Mouse (Mus musculus) C2C12 (cell line): ENCODE results near the gene Pitx3. TPM values are rescaled to one million over a fixed set of nuclear protein-coding genes. Genes with fewer than 3 reads are reported as not detected.

Source experiments
- H3K27me3 ChIP-seq: one replicate; pipeline ENCODE4 v1.6.1; 2011; ENCODE audit not compliant: control insufficient read depth, insufficient read depth, insufficient read length
- H3K36me3 ChIP-seq: one replicate; pipeline ENCODE4 v1.6.1; 2011; ENCODE audit not compliant: control insufficient read depth, insufficient read depth
- H3K4me3 ChIP-seq: one replicate; pipeline ENCODE4 v1.5.1; 2011; ENCODE audit warnings: mild to moderate bottlenecking, control low read depth; ENCODE audit not compliant: poor library complexity, insufficient read depth, severe bottlenecking
- H3K79me2 ChIP-seq: one replicate; pipeline ENCODE4 v1.6.1; 2011; ENCODE audit not compliant: control insufficient read depth, insufficient read depth
- H3K79me3 ChIP-seq: one replicate; pipeline ENCODE4 v1.6.1; 2011; ENCODE audit warnings: low read depth, control low read depth
- H3ac ChIP-seq: one replicate; pipeline ENCODE3; 2011; ENCODE audit warnings: low read depth; ENCODE audit not compliant: control insufficient read depth, insufficient read length
- CEBPB ChIP-seq: IDR thresholded peaks from one replicate; pipeline ENCODE4 v1.6.1; 2011; ENCODE audit warnings: low read depth, mild to moderate bottlenecking, control low read depth, moderate library complexity
- CTCF ChIP-seq: IDR thresholded peaks from one replicate; pipeline ENCODE4 v1.5.1; 2011; ENCODE audit not compliant: control insufficient read depth, insufficient read depth, insufficient read length
- FOSL1 ChIP-seq: IDR thresholded peaks from one replicate; pipeline ENCODE4 v1.8.0; 2011; ENCODE audit warnings: mild to moderate bottlenecking, low read length; ENCODE audit not compliant: poor library complexity, insufficient read depth, severe bottlenecking
- MAX ChIP-seq: IDR thresholded peaks from one replicate; pipeline ENCODE4 v1.6.1; 2011; ENCODE audit warnings: mild to moderate bottlenecking, control low read depth
- MYOD1 ChIP-seq: IDR thresholded peaks from one replicate; pipeline ENCODE4 v1.6.1; 2011; ENCODE audit warnings: low read depth; ENCODE audit not compliant: control insufficient read depth, insufficient read length
- MYOG ChIP-seq: IDR thresholded peaks from one replicate; pipeline ENCODE4 v1.6.1; 2011; ENCODE audit not compliant: control insufficient read depth, insufficient read length; ENCODE audit errors: extremely low read depth
- USF1 ChIP-seq: IDR thresholded peaks from one replicate; pipeline ENCODE4 v1.6.1; 2011; ENCODE audit warnings: low read depth, mild to moderate bottlenecking, control low read depth, moderate library complexity
- polyA plus RNA-seq: library from polyadenylated mRNA; unstranded; fragments of >200 nt; fragmentation: generic; extraction: Trizol; gene quantifications from one replicate; pipeline ENCODE4 v1.2.1, GENCODE M21; 2012; ENCODE audit warnings: missing spikeins

Gene Pitx3
- polyA plus RNA-seq, 1 experiment, result 8.3 TPM

DNA sequence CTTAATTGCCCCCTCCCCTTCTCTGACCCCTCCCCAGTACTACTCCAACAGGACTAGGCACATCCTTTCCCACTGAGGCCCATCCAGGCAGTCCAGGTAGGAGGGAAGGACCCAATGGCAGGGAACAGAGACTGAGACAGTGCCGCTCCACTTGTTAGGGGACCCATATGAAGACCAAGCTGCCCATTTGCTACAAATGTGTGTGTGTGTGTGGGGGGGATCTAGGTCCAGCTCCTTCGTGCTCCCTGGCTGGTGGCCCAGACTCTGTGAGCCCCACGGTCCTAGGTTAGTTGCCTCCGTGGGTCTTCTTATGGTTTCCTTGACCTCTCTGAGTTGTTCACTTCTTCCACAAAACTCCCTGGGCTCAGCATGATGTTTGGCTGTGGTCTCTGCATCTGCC lies 21.8 kb downstream of the Pitx3 start:
- Histone ChIP-seq H3K79me3 (no peaks in the 10 kb centered on the region), H3K79me2 (no peaks in the 10 kb centered on the region), H3K27me3 (peaks cover 3% of the 10 kb centered on the region), H3K4me3 (no peak overlapping the region), H3ac (no peak overlapping the region), H3K36me3 (no peaks in the 10 kb centered on the region)
- no peak for TF ChIP-seq FOSL1
- no peak for TF ChIP-seq USF1
- TF ChIP-seq CTCF, result no peak
- no peak for TF ChIP-seq MYOD1
- TF ChIP-seq MAX, result no peak

DNA sequence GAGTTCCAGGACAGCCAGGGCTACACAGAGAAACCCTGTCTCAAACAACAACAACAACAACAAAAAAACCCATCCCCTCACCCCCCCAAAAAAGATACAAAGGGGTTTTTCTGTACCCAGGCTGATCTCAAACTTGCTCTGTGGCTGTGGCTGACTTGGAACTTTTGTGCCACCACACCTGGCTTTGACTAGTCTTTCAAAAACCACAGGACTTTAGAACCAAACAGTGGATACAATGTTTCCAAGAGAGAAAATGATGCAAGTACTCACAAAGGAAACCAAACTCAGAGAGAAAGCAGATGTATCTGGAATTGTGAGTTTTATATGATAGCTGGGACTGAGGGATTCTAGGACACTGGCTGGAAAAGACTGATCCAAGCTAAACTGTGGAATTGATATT lies 23.5 kb downstream of the Pitx3 start:
- H3K79me2 ChIP-seq, result no peaks in the 10 kb centered on the region
- H3K27me3 ChIP-seq, result peaks cover 3% of the 10 kb centered on the region
- no peaks in the 10 kb centered on the region for H3K36me3 ChIP-seq
- no peak overlapping the region for H3K4me3 ChIP-seq
- H3ac ChIP-seq, result no peak overlapping the region
- H3K79me3 ChIP-seq, result no peaks in the 10 kb centered on the region
- TF ChIP-seq MYOD1, result no peak
- no peak for TF ChIP-seq USF1
- TF ChIP-seq FOSL1, result no peak
- TF ChIP-seq CTCF, result no peak
- TF ChIP-seq MAX, result no peak

DNA sequence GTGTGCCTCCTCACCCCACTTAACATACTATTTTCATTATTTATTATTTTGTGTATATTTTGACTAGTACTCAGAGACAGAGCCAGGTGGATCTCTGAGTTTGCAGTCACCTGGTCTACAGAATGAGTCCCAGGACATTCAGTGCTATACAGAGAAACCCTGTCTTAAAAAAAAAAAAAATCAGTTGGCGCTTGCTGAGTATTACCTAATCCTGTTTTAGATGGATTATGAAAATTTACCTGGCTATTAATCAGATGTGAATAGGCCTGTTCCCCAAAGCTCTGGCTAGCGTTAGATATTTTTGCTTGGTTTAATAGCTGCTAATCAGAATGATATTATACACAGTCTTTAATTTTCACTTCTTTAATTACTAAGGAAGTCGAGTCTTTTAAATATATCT lies 24.2 kb downstream of the Pitx3 start:
- Histone ChIP-seq H3ac (no peak overlapping the region), H3K4me3 (no peak overlapping the region), H3K79me2 (no peaks in the 10 kb centered on the region), H3K79me3 (no peaks in the 10 kb centered on the region), H3K36me3 (no peaks in the 10 kb centered on the region), H3K27me3 (peaks cover 3% of the 10 kb centered on the region)
- TF ChIP-seq CEBPB (no peak), FOSL1 (no peak), CTCF (no peak), USF1 (no peak), MAX (no peak)

DNA sequence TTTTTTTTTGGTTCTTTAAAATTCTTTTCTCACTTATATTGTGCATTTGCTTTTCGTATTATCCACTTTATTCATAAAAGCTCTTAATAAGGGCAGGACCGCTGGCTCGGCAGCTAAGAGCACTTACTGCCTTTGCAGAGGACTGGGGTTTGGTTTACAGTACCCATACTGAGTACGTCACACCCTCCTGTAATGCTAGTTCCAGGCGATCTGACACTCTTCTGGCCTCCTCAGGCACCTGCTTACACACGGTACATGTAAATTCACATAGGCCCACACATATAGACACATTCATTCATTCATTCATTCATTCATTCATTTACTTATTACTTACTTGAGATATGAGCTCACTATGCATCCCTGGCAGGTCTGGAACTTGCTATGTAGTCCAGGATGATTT lies 27.3 kb downstream of the Pitx3 start:
- Histone ChIP-seq H3K4me3 (no peak overlapping the region), H3K27me3 (peaks cover 3% of the 10 kb centered on the region), H3K79me3 (no peaks in the 10 kb centered on the region), H3K79me2 (no peaks in the 10 kb centered on the region), H3ac (no peak overlapping the region), H3K36me3 (no peaks in the 10 kb centered on the region)
- TF ChIP-seq MYOG (no peak), USF1 (no peak), MAX (no peak), CTCF (no peak), FOSL1 (no peak), CEBPB (no peak), MYOD1 (no peak)

DNA sequence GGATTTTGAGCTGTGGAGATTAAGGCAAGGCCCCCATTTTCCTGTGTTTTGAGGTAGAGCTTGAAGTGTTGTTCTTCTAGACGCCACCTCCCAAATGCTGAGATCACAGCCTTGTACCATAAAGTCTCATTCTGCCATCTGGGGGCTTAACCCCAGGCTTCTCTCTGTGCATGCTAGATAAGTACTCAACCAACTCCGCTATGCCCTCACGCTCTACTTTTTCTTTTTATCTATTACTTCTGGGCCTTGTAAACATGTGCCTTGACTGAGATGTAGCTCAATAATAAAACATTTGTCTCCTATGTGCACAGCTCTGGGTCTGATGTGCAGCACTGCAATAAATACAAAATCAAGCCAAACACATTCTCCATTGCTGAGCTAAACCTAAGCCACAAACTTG lies 28.7 kb downstream of the Pitx3 start:
- peaks cover 3% of the 10 kb centered on the region for H3K27me3 ChIP-seq

DNA sequence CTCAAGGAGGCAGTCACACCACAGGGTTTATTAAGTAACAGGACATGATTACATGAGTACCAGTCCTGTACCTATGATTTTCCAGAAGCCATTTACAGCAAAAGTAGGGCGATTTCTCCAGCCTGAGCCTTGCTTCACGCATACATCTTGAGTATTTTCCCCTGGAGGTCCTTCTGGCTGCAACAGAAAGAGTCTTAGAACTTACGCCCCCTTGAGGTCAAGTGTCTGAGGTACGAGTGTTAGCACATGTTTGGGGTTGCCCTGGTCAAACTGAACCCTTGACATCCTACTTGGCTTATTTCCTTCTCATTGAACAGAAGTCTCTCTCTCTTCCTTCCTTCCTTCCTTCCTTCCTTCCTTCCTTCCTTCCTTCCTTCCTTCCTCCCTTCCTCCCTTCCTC lies 33.5 kb downstream of the Pitx3 start:
- Histone ChIP-seq H3K79me2 (no peaks in the 10 kb centered on the region), H3K27me3 (peaks cover 6% of the 10 kb centered on the region), H3K79me3 (no peaks in the 10 kb centered on the region), H3ac (no peak overlapping the region), H3K4me3 (no peak overlapping the region), H3K36me3 (no peaks in the 10 kb centered on the region)
- no peak for TF ChIP-seq MAX
- TF ChIP-seq CEBPB, result no peak
- TF ChIP-seq FOSL1, result no peak
- no peak for TF ChIP-seq MYOG
- TF ChIP-seq CTCF, result no peak
- TF ChIP-seq USF1, result no peak
- TF ChIP-seq MYOD1, result no peak

More for the DNA sequence above, 28.7 kb downstream of the Pitx3 start:
- no peak for TF ChIP-seq USF1
- TF ChIP-seq CEBPB, result no peak
- no peak for TF ChIP-seq MYOG
- TF ChIP-seq MYOD1, result no peak
- no peak for TF ChIP-seq CTCF
- no peak for TF ChIP-seq FOSL1
- no peak for TF ChIP-seq MAX
- Histone ChIP-seq H3ac (no peak overlapping the region), H3K79me2 (no peaks in the 10 kb centered on the region), H3K79me3 (no peaks in the 10 kb centered on the region), H3K36me3 (no peaks in the 10 kb centered on the region), H3K4me3 (no peak overlapping the region)
